In genomic region chr14:114255037-114255436, GRCm38 (mm10) we compare ENCODE assay signal across 17 mouse cellular contexts.
"Had no signal": no experiment of that assay in that cellular context is flagged by ENCODE, and none has a peak within 500 bp of the region (broad histone marks: within the 10 kb centered on the region; RNA-seq: fewer than 3 reads in every experiment).

No protein-coding gene starts in this region.

- H3K36me3 ChIP-seq: liver, embryonic 12.5 days; neural tube, embryonic 13.5 days; neural tube, embryonic 15.5 days had no signal

- H3K4me2 ChIP-seq: liver, embryonic 12.5 days; lung, embryonic 14.5 days; neural tube, embryonic 13.5 days; neural tube, embryonic 15.5 days had no signal

- H3K9me3 ChIP-seq: liver, embryonic 12.5 days; neural tube, embryonic 13.5 days; neural tube, embryonic 15.5 days had no signal

- DNase-seq: lung, adult 18-20 months; lung, embryonic 14.5 days; lung, postnatal 10 days; lung, postnatal 4 days; right cerebral cortex, adult 18-20 months; right cerebral cortex, postnatal 25 days; right cerebral cortex, postnatal 4 days; spleen, adult 18-20 months; thymus, adult 18-20 months; thymus, postnatal 14 days; thymus, postnatal 36 days had no signal

- H3K4me3 ChIP-seq: liver, embryonic 12.5 days; myocyte; neural tube, embryonic 13.5 days; neural tube, embryonic 15.5 days had no signal

- ATAC-seq: liver, embryonic 12.5 days; midbrain, embryonic 16.5 days had no signal

- H3K4me1 ChIP-seq: liver, embryonic 12.5 days; neural tube, embryonic 13.5 days; neural tube, embryonic 15.5 days had no signal

- H3K27me3 ChIP-seq: liver, embryonic 12.5 days; neural tube, embryonic 13.5 days; neural tube, embryonic 15.5 days had no signal

- H3K27ac ChIP-seq: liver, embryonic 12.5 days; liver, embryonic 14.5 days; neural tube, embryonic 13.5 days; neural tube, embryonic 15.5 days had no signal

- H3K9ac ChIP-seq: liver, embryonic 12.5 days; liver, embryonic 14.5 days; lung, embryonic 14.5 days; neural tube, embryonic 13.5 days; neural tube, embryonic 15.5 days had no signal
